Mouse (Mus musculus) cerebellum, adult 11 months (tissue): ENCODE data around the gene Zbtb43.
A peak's percentile ranks its signal among the peaks of the same experiment; 100 is the strongest.

Source experiments
- DNase-seq: peaks from one replicate; pipeline ENCODE4 v3.0.0; 2022

Zbtb43 gene

DNA sequence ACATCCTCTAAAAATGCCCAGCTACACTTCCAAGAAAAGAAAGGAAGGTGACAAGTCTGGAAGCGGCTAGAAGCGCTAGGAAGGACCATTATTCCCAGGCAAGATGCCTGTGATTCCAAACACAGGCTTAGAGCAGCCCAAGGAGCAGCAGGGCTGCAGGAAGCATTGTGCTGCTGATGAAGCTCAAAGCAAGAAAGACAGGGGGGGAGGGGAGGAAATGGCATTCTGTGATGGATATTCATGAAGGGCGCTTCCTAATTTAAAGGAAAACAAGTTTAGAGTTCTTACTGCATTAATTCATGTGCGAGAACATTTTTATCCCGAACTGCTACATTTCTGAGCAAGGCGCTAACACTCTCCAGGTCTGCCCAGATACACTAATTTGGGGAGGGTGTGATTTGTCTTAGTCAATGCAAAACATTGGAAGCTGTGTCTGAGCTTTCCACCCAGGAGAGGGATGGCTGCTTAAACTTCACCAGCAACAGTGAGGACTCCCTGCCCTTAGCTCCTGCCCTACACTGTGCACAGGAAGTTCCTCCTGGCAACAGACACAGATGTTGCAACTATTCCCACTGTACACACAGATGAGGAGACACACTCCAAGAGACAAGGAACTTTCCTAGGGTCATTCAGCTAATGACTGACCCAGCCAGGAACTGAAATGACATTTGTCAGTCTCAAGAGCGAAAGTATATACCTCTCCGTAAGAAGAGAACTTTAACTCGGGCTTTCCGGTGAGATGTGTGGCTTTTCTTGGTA, 41.5 kb downstream of the Zbtb43 start:
- DNase-seq: no peak

DNA sequence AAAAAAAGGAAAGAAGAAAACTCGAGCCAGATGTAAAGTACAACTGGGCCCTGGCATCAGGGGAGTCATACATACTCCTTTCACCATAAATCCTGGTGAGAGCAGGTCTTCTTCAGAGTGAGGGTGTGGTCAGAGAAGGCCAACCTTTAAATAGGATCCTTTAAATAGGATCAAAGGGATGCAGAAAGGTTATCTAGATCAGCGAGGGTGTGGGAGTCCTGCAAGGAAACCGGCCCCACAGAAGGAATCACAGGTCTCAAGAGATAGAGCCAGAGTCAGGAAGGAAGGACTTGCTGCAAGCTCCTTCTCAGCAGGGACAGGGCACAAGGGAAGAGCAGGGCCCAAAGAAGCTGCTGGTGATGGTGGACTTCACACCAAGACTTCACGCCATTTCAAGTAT, 50.9 kb downstream of the Zbtb43 start:
- no peak for DNase-seq

DNA sequence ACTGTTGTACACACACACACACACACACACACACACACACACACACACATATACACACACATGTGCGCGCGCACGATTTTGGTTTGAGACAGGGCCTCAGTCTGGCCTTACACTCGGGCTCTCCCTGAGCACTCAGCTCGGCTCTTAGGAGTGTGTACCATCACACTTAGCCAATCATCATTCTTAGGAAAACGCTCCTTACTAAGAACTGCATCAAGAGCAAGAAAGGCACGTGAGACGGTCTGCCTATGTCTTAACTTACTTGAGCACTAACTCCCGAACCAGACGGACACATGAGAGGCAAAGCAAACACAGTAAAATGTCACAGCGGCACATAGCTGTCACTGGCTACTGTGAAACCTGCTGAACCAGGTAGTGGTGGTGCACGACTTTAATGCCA, 54.3 kb downstream of the Zbtb43 start:
- no peak for DNase-seq

DNA sequence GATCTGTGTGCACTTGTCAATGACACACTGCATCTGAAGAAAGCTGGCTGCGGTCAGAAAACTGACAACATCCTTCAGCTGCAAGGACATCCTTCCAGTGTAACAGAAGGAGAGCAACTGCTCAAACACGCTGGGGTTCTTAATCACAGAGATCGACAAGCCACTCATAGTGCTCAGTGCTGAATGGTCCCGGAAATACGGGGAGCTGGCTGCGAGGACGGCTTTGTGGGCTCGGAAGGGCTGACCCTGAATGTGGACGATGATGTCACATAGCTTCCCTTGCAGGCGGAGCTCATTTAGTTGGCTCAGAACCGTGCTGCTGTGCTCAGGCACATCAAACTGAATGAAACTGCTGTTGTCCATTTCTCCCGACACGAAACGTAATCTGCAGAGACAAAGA, 56.2 kb downstream of the Zbtb43 start:
- DNase-seq: no peak

DNA sequence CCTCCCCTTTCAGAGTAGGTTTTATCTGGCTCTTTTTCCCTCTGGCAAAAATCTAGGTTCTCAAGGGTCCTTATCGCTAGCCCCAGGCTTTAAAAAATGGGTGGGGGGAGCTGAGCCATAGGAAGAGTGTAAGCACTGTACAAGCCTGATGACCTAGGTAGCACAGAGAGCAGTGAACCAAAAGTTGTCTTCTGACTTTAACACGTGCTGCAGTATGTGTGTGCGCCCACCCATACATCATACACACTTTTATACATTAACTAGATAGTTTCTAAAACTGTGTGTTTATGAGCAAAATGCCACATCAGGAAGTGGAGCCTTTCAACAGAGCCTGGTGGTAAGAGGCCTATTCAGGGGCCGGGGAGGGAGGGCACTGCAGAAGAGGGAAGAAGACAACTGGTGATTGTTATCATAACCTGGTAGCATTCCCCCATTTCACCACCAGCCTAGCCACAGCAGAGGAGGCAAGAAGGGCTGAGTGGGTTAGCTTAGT, 64.8 kb downstream of the Zbtb43 start:
- no peak for DNase-seq

DNA sequence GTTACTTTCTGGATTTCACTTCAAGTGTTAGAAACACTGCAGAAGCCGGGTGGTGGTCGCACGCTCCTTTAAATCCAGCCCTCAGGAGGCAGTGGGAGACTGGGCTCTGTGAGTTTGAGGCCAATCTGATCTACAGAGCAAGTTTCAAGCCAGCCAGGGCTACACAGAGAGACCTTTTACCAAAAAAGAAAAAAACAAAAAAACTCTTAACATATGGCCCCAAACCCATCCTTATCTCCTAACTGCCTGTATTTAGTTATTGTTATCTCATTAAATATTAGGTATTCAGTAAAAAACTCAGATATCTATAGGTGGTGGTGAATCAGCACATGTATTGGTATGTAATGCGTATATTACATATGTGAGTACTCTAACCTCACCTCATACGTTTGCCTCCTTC, 65.7 kb downstream of the Zbtb43 start:
- no peak for DNase-seq

DNA sequence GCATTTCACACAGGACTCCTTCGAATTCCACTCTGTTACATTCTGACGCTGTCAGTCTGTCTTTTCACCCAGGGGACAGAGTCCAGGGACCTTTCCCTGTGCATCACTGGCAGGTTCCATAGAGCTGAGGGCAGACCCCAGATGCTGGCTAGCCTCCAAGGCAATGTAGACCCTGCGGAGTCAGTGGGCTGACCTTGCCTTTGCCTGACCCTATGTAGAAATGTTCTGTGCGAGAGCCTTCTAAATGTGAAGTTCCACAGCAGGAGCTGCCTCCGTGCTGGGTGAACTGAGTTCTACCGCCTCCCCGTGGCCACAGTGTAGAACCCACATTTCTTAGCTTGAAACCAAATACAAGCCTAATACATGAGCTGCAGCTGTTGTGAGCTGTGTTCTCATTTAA, 66.1 kb downstream of the Zbtb43 start:
- DNase-seq: peak; percentile 64

DNA sequence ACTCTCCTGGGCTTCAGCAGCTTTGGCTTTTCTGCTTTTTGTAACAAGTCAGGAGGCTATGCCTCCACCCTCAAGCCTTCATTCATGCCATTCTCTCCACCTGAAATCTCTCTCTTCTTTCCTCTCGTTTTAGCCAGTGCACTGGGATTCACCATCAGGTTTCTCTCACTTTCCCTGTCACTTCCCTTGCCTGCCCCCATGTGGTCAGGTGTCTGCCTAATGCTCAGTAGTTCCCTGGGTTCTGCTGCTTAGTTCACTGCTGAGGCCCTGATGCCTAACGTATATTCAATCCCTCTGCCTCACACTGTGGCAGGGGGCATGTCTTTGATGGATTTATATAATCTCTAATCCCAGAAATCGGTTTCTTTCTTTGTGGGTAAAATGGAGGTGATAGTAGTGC, 67.1 kb downstream of the Zbtb43 start:
- DNase-seq: peak; percentile 41

DNA sequence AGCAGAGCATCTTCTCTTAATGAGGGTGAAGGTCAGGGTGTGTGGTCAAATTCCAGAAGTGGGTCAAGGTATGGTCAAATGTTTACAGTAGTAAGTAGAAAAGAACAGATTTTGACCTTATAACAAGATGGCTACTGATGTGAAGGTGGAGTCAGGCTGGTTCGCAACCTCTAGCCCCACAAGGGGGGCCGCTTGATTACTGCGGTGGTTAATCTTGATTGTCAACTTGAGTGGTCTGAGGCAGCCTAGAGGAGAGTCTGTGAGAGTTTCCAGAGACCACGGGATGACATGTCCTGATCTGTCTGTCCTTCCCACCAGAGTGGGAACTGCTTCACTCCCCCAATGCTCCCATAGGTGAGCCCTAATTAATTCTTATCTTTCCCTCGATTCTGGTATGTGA, 67.8 kb downstream of the Zbtb43 start:
- DNase-seq: no peak
